Mouse (Mus musculus) urinary bladder, postnatal 10 days (tissue): ENCODE measurements at regions not wholly inside any gene's neighbourhood (a gene's known extent, or its start where the extent isn't known, plus 50 kb on each side); places are given as distances from the start of the nearest gene placed in this dataset.

ENCODE experiments used
- DNase-seq: peaks from one replicate; pipeline ENCODE4 v3.0.0; 2022; ENCODE audit warnings: low spot score

DNA sequence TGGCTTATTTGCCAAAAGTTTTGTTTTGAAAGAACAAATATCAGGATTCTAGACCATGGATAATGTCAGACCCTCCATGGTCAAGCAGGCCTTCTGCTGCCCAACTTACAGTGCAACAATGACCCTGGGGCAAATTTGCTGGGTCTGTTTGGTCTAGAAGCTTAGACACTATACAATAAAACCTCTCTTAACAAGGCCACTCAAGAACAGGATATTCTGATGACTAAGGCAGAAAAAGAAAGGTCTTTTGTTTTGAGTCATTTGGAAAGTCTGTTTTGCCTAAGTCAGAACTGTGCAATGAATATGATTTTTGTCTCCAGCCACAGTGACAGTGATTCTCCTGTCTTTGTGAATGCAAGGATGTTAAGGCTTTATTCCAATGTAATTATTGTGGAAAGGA, 1435.0 kb downstream of the Slc22a22 start:
- no peak for DNase-seq

DNA sequence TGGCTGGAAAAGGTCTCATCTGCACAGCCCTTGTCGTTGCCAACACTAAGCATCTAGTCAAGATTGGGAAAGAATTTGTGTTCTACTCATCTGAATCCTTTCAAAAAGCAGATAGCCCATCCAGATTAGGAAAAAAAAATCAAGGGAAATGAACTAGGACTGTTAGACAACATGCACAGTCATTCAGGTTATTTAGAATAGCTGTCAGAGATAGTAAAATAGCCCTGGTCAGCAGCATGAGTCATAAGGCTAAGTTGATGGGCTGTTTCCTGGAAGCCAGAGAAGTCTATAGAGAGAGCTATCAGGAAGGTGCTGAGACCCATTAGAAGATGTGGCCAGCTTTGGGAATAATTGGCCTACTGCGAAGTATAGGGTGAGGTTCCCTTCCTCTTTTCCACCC, 1447.4 kb downstream of the Slc22a22 start:
- DNase-seq: no peak

- no peak for DNase-seq
These were observed 1450.1 kb downstream of the Slc22a22 start for GRCm38 (mm10) chr15:56027197-56027818.

DNA sequence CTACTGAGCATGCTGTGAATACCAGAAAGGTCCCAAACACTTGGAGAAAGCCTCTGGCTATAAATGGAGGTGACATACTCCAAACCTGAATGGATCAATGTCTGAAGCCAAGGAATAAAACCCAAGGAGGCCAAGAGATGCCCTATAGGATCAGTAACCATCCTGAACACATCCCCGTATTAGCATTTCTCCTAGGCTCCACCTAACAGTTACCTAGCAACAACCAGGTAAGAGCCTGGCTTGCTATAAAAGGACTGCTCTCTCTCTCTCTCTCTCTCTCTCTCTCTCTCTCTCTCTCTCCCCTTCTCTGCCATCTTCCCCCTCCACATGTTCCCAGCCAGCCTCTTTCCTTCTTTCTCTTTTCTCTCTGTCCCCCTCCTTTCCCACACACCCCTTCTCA, 1452.7 kb downstream of the Slc22a22 start:
- DNase-seq: no peak

DNA sequence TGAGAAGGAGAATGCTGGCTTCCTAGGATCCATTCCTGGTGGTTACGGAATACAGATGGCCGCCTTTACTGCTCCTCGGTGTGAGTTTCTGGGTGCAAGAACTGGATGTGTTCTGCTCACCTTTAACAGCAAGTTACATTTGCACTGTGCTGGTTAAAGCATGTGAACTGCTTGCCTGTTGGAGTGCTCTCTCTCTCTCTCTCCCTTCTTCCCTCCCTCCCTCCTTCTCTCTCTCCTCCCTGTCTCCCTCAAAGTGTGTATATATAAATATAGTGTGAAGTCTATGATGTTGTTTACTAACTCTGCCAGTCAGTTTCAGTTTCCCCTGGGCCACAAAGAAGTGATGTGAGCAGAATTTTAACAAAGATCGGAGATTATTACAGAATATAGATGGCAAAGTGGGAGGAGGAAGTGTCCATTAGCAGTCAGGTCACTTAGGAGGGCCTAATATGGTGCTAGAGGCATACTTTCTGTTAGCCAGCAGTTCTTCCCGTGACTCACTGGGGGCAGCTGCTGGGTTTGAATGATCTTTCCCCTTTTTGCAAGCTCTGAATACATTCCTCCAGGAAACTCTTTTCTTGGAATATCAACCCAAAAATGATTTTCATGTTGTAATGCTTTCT, 1453.5 kb downstream of the Slc22a22 start:
- DNase-seq: no peak

DNA sequence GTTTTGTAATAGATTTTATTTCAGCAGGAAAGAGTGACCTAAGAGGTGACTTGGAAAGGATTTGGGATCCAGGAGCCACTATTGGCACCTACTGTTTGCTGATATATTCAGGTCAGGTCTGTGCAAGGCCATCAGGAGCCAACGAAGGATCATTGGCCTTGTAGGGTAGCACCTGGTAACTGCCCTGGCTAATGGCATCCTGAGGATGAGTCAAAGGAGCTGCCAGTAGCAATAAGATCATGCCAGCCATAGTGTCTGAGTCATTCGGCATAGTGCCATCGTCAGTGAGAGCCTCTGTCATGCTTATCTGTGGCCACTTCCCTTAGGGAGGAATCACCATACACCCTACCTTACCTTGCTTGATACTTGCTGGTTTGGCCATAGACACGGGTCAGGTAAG, 1455.1 kb downstream of the Slc22a22 start:
- DNase-seq: no peak

- no peak for DNase-seq
These were observed 1459.3 kb downstream of the Slc22a22 start for GRCm38 (mm10) chr15:56018141-56018540.

DNA sequence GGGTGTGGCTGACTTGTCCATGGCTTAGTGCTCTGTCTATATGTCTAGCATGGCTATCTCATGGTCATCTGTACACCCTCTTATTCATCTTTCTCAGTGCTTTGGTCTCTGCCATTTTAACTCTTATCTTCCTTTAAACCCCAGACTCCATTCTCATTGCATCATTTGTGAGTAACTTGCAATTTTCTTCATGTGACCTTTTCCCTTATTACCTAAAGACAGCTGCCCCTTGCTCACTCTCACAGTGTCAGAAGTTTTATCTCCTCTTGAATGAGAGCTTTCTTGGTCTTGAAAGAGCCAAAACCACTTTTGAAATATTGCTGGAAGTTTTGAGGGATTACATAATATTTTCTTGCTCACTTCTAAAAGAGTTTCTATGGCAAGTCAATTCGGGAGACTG, 1459.9 kb downstream of the Slc22a22 start:
- no peak for DNase-seq

- DNase-seq: no peak
These were observed 1461.4 kb downstream of the Slc22a22 start for GRCm38 (mm10) chr15:56016070-56016469.

DNA sequence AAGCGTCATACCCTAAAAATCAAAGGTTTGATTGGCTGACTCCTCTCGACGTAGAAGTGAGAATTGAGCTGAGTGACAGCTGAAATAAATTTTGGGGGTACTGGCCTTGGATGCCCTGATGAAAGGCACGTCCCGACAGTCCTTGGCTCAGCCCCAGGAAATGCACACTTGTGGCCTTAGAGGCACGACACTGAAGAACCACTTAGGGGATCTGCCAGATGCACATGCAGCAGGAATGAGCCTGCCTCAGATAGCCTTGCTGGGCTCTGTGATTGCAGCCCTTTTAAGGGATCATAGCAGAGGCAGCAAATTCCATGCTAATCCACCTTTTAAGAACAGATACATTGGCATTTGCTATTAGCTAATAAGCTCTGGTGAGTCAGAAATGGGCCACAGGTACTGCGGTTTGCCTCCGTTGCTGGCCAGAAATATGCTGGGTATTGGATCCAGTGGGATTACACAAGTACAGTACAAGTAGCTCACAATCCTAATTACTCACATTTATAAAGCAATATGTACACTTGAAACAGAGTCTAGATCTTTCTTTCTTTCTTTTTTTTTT, 1463.3 kb downstream of the Slc22a22 start:
- no peak for DNase-seq

- DNase-seq: no peak
These were observed 1468.7 kb downstream of the Slc22a22 start for GRCm38 (mm10) chr15:56008603-56009174.

DNA sequence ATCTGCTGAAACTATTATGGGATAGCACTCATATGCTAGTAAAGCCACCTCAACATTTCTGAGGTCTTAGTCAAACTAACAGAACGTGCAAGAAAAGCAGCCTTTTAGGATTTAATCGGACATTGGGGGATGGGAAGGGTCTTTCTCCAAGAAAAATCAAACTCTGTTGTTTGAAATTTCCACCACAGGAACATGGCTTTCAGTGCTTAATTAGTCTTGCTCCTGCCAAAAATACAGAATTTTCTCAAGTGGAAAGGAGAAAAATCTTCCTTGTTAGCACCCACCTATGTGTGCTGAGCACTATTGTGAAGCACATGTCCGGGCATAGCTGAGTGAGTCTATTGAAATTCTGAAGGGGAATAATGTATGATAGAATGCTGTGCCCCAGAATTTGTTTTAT, 1470.0 kb downstream of the Slc22a22 start:
- no peak for DNase-seq

DNA sequence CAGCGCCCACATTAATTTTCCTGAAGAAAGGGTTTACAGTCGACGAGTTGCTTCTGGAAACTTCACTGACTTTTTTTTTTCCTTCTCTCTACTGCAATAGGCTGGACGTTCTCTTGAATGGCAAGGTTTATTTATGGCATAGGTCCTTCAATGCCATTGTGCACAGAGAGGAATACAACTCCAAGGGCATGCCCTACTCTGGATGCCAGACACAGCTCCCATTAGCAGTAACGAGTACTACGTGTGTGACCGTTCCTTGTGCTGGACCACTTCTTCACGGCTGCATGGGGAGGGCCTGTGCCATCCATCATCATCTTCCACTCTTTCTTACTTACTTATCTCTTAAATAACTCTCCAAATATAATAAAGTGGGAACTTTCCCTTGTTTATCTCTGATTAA, 1472.1 kb downstream of the Slc22a22 start:
- no peak for DNase-seq

- DNase-seq: no peak
These were observed 1473.5 kb downstream of the Slc22a22 start for GRCm38 (mm10) chr15:56003921-56004320.

- no peak for DNase-seq
These were observed 1477.8 kb downstream of the Slc22a22 start for GRCm38 (mm10) chr15:55999605-56000004.

- no peak for DNase-seq
These were observed 1479.4 kb downstream of the Slc22a22 start for GRCm38 (mm10) chr15:55997977-55998376.

GRCm38 (mm10) chr15:55994680-55995079, 1482.7 kb downstream of the Slc22a22 start:
- DNase-seq: no peak

DNA sequence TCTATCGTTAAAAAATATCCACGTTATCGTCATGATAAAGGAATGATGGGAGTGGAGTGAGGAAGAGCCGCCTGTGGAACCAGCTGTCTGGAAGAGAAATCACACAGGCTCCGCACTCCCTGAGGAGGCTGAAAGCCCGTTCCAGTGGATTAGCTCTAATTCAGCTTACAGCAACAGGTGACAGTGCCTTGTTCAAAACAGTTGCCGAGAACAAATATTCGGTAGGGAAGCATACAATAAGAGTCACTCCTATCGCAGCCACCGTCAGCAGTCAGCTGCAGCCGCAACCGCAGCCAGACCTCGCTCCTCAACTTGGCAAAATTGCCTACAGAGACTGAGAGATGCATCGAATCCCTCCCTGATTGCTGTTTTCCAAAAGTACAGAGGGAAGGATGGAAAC, 1501.6 kb downstream of the Slc22a22 start:
- no peak for DNase-seq

DNA sequence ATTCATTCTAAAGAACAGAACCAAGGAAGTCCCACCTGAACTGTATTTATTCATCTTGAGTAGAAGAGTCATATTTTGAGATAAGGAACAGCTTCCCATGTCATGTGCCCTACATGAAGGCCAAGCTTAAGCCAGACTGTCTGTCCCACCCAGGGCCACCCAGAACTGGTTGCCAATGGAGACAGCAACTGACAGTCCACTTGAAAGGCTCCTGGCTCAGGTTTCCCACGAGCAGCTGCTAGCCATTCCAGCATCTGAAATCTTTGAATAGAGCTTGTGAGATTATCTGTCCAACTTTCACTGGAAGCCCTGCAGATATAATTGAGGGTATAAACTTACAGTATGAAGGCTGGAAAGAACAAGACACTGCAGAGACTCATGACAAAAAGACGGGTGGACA, 1510.6 kb downstream of the Slc22a22 start:
- DNase-seq: no peak

DNA sequence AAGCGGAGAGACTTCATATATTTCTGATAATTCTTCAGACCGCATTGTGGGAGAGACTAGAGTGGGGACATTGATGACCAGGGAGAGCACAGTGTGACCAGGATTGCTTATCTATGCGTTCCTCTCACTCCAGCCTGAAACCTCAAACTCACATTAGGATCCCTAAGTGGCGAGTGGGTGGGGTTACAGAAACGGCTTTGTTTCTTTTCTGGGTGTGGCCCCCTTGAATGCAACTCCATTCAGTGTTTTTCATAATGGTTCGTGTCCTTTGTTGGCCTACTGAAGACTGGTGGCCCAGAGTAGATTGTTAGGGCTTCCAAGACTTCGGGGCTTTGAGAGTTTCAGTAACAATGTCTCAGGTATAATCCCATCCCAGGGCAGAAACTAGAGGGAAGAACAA, 1512.1 kb downstream of the Slc22a22 start:
- no peak for DNase-seq

- DNase-seq: no peak
These were observed 1515.3 kb downstream of the Slc22a22 start for GRCm38 (mm10) chr15:55962093-55962492.
